Mouse (Mus musculus): ENCODE data around the gene Syn3.

GRCm38 (mm10) chr10:86332942-86333341 is 165.8 kb downstream of the Syn3 start:
- TF ChIP-seq CTCF (IDR thresholded peaks at IDR 0.05; ENCODE audit: extremely low read depth, insufficient read depth, low read length) (no peak), POLR2A (IDR thresholded peaks at IDR 0.05; ENCODE audit: extremely low read depth, insufficient read depth, low read length) (no peak)

All from cortical plate, adult 2 months (tissue).